Mouse (Mus musculus) large intestine, adult 2 months (tissue): ENCODE results near the gene Capns1. TPM values are rescaled to one million over a fixed set of nuclear protein-coding genes. Genes with fewer than 3 reads are reported as not detected.
"Not testable (repeated sequence)": the region's sequence is repeated elsewhere in the genome, so short reads cannot be mapped to it uniquely, and the experiment has no call there.

Source experiments
- DNase-seq: peaks from one replicate; pipeline ENCODE4 v3.0.0-alpha.2; 2012; ENCODE audit warnings: low read depth, low spot score
- WGBS: fragments of 180-500 bp; shearing (Covaris S2); methylation state at CpG from one replicate; pipeline ENCODE4 v1.1.7; 2018; 5-methylcytosine and 5-hydroxymethylcytosine counted together
- polyA plus RNA-seq: library from polyadenylated mRNA; depleted of rRNA; stranded (reverse); fragments of >200 nt; gene quantifications from 2 replicates; pipeline ENCODE4 v1.2.3, GENCODE M21; 2012; rRNA removed

Capns1 gene
- 636 and 641 TPM in 2 replicates for polyA plus RNA-seq

GRCm38 (mm10) chr7:30198481-30198971, at the start of gene Capns1:
Capns1 (minus strand) TSS chr7:30198811.
- DNase-seq = no peak
- 9% methylated on average over 8 of the region's 8 CpGs for WGBS

- DNase-seq = not testable (repeated sequence)
- WGBS = 67% methylated on average over 3 of the region's 3 CpGs
These were observed 38.8 kb upstream of the Capns1 start for GRCm38 (mm10) chr7:30237374-30237773.

- 86% methylated on average over 4 of the region's 4 CpGs for WGBS
These were observed 37.0 kb upstream of the Capns1 start, which contains the start of gene Ovol3 for GRCm38 (mm10) chr7:30235625-30236024. Ovol3 (minus strand) TSS chr7:30235725.

GRCm38 (mm10) chr7:30235091-30235490, 36.5 kb upstream of the Capns1 start:
- no peak for DNase-seq
- 89% methylated on average over 8 of the region's 8 CpGs for WGBS

More at GRCm38 (mm10) chr7:30235625-30236024, 37.0 kb upstream of the Capns1 start, which contains the start of gene Ovol3:
- DNase-seq = no peak

GRCm38 (mm10) chr7:30234276-30234858, 35.8 kb upstream of the Capns1 start:
- 95% methylated on average over 15 of the region's 15 CpGs for WGBS
- DNase-seq = no peak

- 76% methylated on average over 20 of the region's 20 CpGs for WGBS
- DNase-seq = no peak
These were observed 34.8 kb upstream of the Capns1 start for GRCm38 (mm10) chr7:30233387-30233786.

GRCm38 (mm10) chr7:30232631-30233148, 34.1 kb upstream of the Capns1 start:
- 2% methylated on average over 24 of the region's 24 CpGs for WGBS
- DNase-seq = no peak

GRCm38 (mm10) chr7:30231669-30232454, 33.3 kb upstream of the Capns1 start, which contains the start of the genes Polr2i and Tbcb:
Polr2i (plus strand) TSS chr7:30231948.
Tbcb (minus strand) TSS chr7:30232272.
- peak; percentile 96 for DNase-seq
- WGBS = under 1% methylated on average over 67 of the region's 67 CpGs

GRCm38 (mm10) chr7:30231328-30231668, 32.7 kb upstream of the Capns1 start:
- no peak for DNase-seq
- WGBS = under 1% methylated on average over 16 of the region's 16 CpGs

GRCm38 (mm10) chr7:30224206-30224605, 25.6 kb upstream of the Capns1 start:
- 90% methylated on average over 12 of the region's 12 CpGs for WGBS

GRCm38 (mm10) chr7:30222205-30222604, 23.6 kb upstream of the Capns1 start:
- no peak for DNase-seq
- WGBS = 92% methylated on average over 5 of the region's 5 CpGs

More at GRCm38 (mm10) chr7:30224206-30224605, 25.6 kb upstream of the Capns1 start:
- DNase-seq = no peak

GRCm38 (mm10) chr7:30221433-30221832, 22.8 kb upstream of the Capns1 start:
- 76% methylated on average over 3 of the region's 3 CpGs for WGBS
- no peak for DNase-seq

GRCm38 (mm10) chr7:30220008-30220356, 21.4 kb upstream of the Capns1 start:
- WGBS = 5% methylated on average over 11 of the region's 11 CpGs
- DNase-seq = no peak

GRCm38 (mm10) chr7:30219293-30220007, 20.8 kb upstream of the Capns1 start:
- WGBS = 4% methylated on average over 16 of the region's 16 CpGs
- DNase-seq = no peak

GRCm38 (mm10) chr7:30217277-30217676, 18.7 kb upstream of the Capns1 start:
- DNase-seq = no peak
- WGBS = 61% methylated on average over 2 of the region's 2 CpGs

GRCm38 (mm10) chr7:30216723-30217151, 18.1 kb upstream of the Capns1 start:
- WGBS = under 1% methylated on average over 16 of the region's 16 CpGs
- no peak for DNase-seq

- DNase-seq = no peak
- 89% methylated on average over 3 of the region's 3 CpGs for WGBS
These were observed 17.3 kb upstream of the Capns1 start for GRCm38 (mm10) chr7:30215875-30216274.

- 74% methylated on average over 3 of the region's 3 CpGs for WGBS
- DNase-seq = no peak
These were observed 15.3 kb upstream of the Capns1 start for GRCm38 (mm10) chr7:30213881-30214280.

- no peak for DNase-seq
- WGBS = 33% methylated on average over 4 of the region's 4 CpGs
These were observed 12.4 kb upstream of the Capns1 start for GRCm38 (mm10) chr7:30211025-30211424.

- not testable (repeated sequence) for DNase-seq
- 49% methylated on average over 5 of the region's 5 CpGs for WGBS
These were observed 7.8 kb upstream of the Capns1 start for GRCm38 (mm10) chr7:30206364-30206763.
